Mouse (Mus musculus) lung, embryonic 14.5 days (tissue): ENCODE data around the gene Polr1c. TPM values are rescaled to one million over a fixed set of nuclear protein-coding genes. Genes with fewer than 3 reads are reported as not detected.

ENCODE experiments used
- ATAC-seq: fragments of 200-750 bp; cut with Nextera tagmentation; 2 replicates; pipeline ENCODE4 v1.8.0; 2017; ENCODE audit warnings: mild to moderate bottlenecking, moderate TSS enrichment, moderate library complexity; ENCODE audit not compliant: insufficient read depth
- DNase-seq: peaks from one replicate; pipeline ENCODE4 v3.0.0-alpha.2; 2015
- H3K27ac ChIP-seq: fragments of 300-500 bp; sonication (generic); 2 replicates; pipeline ENCODE4 v1.5.1; 2014; ENCODE audit warnings: low read depth, mild to moderate bottlenecking, moderate library complexity
- H3K27me3 ChIP-seq: fragments of 300-500 bp; sonication (generic); 2 replicates; pipeline ENCODE4 v1.6.1; 2014; ENCODE audit warnings: low read length, control low read depth; ENCODE audit not compliant: insufficient read depth
- H3K36me3 ChIP-seq: fragments of 300-500 bp; sonication (generic); 2 replicates; pipeline ENCODE4 v1.6.1; 2014; ENCODE audit warnings: control low read depth; ENCODE audit not compliant: insufficient read depth
- H3K4me1 ChIP-seq: fragments of 300-500 bp; sonication (generic); 2 replicates; pipeline ENCODE4 v1.6.1; 2014; ENCODE audit warnings: antibody characterized with exemption, control low read depth; ENCODE audit not compliant: insufficient read depth
- H3K4me2 ChIP-seq: fragments of 300-500 bp; sonication (generic); 2 replicates; pipeline ENCODE4 v1.6.1; 2014; ENCODE audit warnings: mild to moderate bottlenecking
- H3K4me3 ChIP-seq: fragments of 300-500 bp; sonication (generic); 2 replicates; pipeline ENCODE4 v1.5.1; 2014; ENCODE audit warnings: low read depth, low read length
- H3K9ac ChIP-seq: fragments of 300-500 bp; sonication (generic); 2 replicates; pipeline ENCODE4 v1.6.1; 2014
- H3K9me3 ChIP-seq: fragments of 300-500 bp; sonication (generic); 2 replicates; pipeline ENCODE4 v1.6.1; 2016; ENCODE audit warnings: low read depth, low read length, control low read depth
- CTCF ChIP-seq: IDR thresholded peaks from 2 replicates; pipeline ENCODE4 v1.5.1; 2016; ENCODE audit warnings: antibody characterized with exemption, low read depth
- WGBS: fragments of 180-500 bp; shearing (Covaris S2); extraction: QIAGEN DNeasy Blood & Tissue Kit; methylation state at CpG from one replicate; pipeline ENCODE4 v1.1.7; 2014; 5-methylcytosine and 5-hydroxymethylcytosine counted together
- polyA plus RNA-seq: library from polyadenylated mRNA; unstranded; fragments of >200 nt; fragmentation: Nextera tagmentation; extraction: Ambion mirVana; gene quantifications from 2 replicates; pipeline ENCODE4 v1.2.1, GENCODE M21; 2014

Gene Polr1c
- polyA plus RNA-seq, 1 experiment from 2014 or later, result 96.0 TPM

GRCm38 (mm10) chr17:46273803-46274236 lies 26.0 kb upstream of the Polr1c start:
- no peak overlapping the region for H3K4me3 ChIP-seq
- 75% methylated on average over 1 of the region's 1 CpGs for WGBS
- H3K4me2 ChIP-seq, result no peak overlapping the region
- no peak overlapping the region for H3K27ac ChIP-seq
- H3K9ac ChIP-seq, result no peak overlapping the region
- DNase-seq (no peak), ATAC-seq (no peak)
- H3K36me3 ChIP-seq, result peaks cover 75% of the 10 kb centered on the region
- H3K27me3 ChIP-seq, result no peaks in the 10 kb centered on the region
- H3K9me3 ChIP-seq, result no peaks in the 10 kb centered on the region
- H3K4me1 ChIP-seq, result no peaks in the 10 kb centered on the region
- TF ChIP-seq CTCF, result no peak

GRCm38 (mm10) chr17:46272675-46273074 lies 24.8 kb upstream of the Polr1c start:
- no peak overlapping the region for H3K4me3 ChIP-seq
- no peak overlapping the region for H3K9ac ChIP-seq
- no peaks in the 10 kb centered on the region for H3K4me1 ChIP-seq
- no peaks in the 10 kb centered on the region for H3K9me3 ChIP-seq
- H3K4me2 ChIP-seq, result no peak overlapping the region
- no peak overlapping the region for H3K27ac ChIP-seq
- WGBS, result 79% methylated on average over 5 of the region's 5 CpGs
- peaks cover 73% of the 10 kb centered on the region for H3K36me3 ChIP-seq
- TF ChIP-seq CTCF, result no peak
- ATAC-seq, result no peak
- no peaks in the 10 kb centered on the region for H3K27me3 ChIP-seq
- no peak for DNase-seq

GRCm38 (mm10) chr17:46272058-46272457 lies 24.2 kb upstream of the Polr1c start:
- TF ChIP-seq CTCF, result no peak
- H3K36me3 ChIP-seq, result peaks cover 73% of the 10 kb centered on the region
- no peak overlapping the region for H3K27ac ChIP-seq
- H3K9ac ChIP-seq, result no peak overlapping the region
- ATAC-seq, result no peak
- no peak overlapping the region for H3K4me3 ChIP-seq
- H3K9me3 ChIP-seq, result no peaks in the 10 kb centered on the region
- no peak for DNase-seq
- no peaks in the 10 kb centered on the region for H3K27me3 ChIP-seq
- 86% methylated on average over 2 of the region's 2 CpGs for WGBS
- H3K4me1 ChIP-seq, result no peaks in the 10 kb centered on the region
- no peak overlapping the region for H3K4me2 ChIP-seq

- Histone ChIP-seq H3K27me3 (no peaks in the 10 kb centered on the region), H3K27ac (no peak overlapping the region; the same call in 1 of the 2 replicates), H3K4me2 (no peak overlapping the region), H3K4me1 (no peaks in the 10 kb centered on the region), H3K9me3 (no peaks in the 10 kb centered on the region), H3K4me3 (no peak overlapping the region), H3K9ac (peak overlapping the region; percentile 13; the same call in 1 of the 2 replicates), H3K36me3 (peaks cover 87% of the 10 kb centered on the region)
- ATAC-seq (no peak), DNase-seq (no peak)
- no peak for TF ChIP-seq CTCF
- WGBS, result 72% methylated on average over 19 of the region's 19 CpGs
Observed at GRCm38 (mm10) chr17:46269771-46270534, 22.1 kb upstream of the Polr1c start.

GRCm38 (mm10) chr17:46268026-46268720 lies 20.3 kb upstream of the Polr1c start:
- Histone ChIP-seq H3K4me3 (no peak overlapping the region), H3K4me1 (no peaks in the 10 kb centered on the region), H3K27me3 (no peaks in the 10 kb centered on the region), H3K4me2 (no peak overlapping the region), H3K9me3 (no peaks in the 10 kb centered on the region), H3K36me3 (peaks cover 89% of the 10 kb centered on the region), H3K27ac (no peak overlapping the region), H3K9ac (no peak overlapping the region)
- no peak for TF ChIP-seq CTCF
- DNase-seq (no peak), ATAC-seq (no peak)
- WGBS, result 74% methylated on average over 10 of the region's 10 CpGs

GRCm38 (mm10) chr17:46267511-46267910 lies 19.7 kb upstream of the Polr1c start:
- ATAC-seq (no peak), DNase-seq (no peak)
- TF ChIP-seq CTCF, result no peak
- no peaks in the 10 kb centered on the region for H3K9me3 ChIP-seq
- no peak overlapping the region for H3K27ac ChIP-seq
- H3K27me3 ChIP-seq, result no peaks in the 10 kb centered on the region
- no peak overlapping the region for H3K4me3 ChIP-seq
- peaks cover 90% of the 10 kb centered on the region for H3K36me3 ChIP-seq
- no peak overlapping the region for H3K4me2 ChIP-seq
- WGBS, result 82% methylated on average over 7 of the region's 7 CpGs
- no peak overlapping the region for H3K9ac ChIP-seq
- no peaks in the 10 kb centered on the region for H3K4me1 ChIP-seq

GRCm38 (mm10) chr17:46266986-46267385 lies 19.1 kb upstream of the Polr1c start:
- Histone ChIP-seq H3K4me2 (no peak overlapping the region), H3K27me3 (no peaks in the 10 kb centered on the region), H3K9ac (no peak overlapping the region), H3K27ac (no peak overlapping the region), H3K4me3 (no peak overlapping the region), H3K36me3 (peaks cover 92% of the 10 kb centered on the region), H3K4me1 (no peaks in the 10 kb centered on the region), H3K9me3 (no peaks in the 10 kb centered on the region)
- DNase-seq (no peak), ATAC-seq (no peak)
- WGBS, result 51% methylated on average over 6 of the region's 6 CpGs
- TF ChIP-seq CTCF, result no peak
